Mouse (Mus musculus): Measurements from ENCODE around the gene Nedd4. TPM values are rescaled to one million over a fixed set of nuclear protein-coding genes. Genes with fewer than 3 reads are reported as not detected.

The Nedd4 gene
- polyA plus RNA-seq, 1 experiment = 78.6 TPM

DNA sequence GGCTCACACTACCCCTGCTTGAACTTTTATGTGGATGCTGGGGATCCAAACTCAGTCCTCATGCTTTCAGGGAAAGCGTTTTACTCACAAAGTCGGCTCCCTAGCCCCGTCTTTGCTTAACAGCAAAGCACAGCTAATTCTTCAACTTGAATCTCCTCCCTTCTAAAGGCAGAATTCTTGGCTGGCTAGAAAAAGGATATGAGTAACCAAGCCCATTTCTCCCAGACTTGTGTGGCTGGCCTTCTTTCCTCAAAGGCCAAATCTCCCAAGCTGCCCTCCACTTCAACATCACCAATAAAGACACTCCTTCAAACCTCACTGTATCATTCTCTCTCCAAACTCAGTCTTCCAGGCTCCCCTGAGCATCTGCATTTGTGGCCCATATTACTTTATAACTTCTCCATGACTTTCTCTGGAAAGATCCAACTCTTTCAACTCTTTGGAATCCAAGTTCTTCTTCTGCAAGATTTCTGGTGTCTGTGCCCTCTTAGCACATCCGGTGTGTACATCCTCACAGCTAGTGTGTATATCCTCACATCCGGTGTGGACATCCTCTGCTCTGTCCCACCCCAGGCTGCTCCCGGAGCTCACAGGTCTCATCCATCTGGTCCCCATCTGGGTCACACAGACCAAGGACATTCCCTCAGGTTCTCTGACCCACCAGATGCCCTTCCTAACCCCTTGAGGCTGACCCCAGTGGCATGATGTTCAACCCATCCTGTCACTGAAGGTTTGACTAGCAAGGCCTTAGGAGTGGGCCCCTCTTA is 18.3 kb upstream of the Nedd4 start:
- peaks cover 2% of the 10 kb centered on the region; the same call in 1 of the 2 replicates for H3K4me1 ChIP-seq (ENCODE audit: control insufficient read depth, insufficient read depth, low read length)
- H3K27ac ChIP-seq (ENCODE audit: control insufficient read depth, insufficient read depth, low read depth, low read length, poor library complexity) = peak overlapping the region; percentile 82
- no peak overlapping the region for H3K4me3 ChIP-seq (replicated peaks; ENCODE audit: control insufficient read depth, low read depth, low read length)
- WGBS = 77% methylated on average over 6 of the region's 6 CpGs
- TF ChIP-seq POLR2A (IDR thresholded peaks at IDR 0.05; ENCODE audit: borderline replicate concordance, control insufficient read depth, low read depth, low read length) (no peak), CTCF (IDR thresholded peaks at IDR 0.05; ENCODE audit: control insufficient read depth, insufficient read depth, low read length) (no peak)

GRCm38 (mm10) chr9:72644418-72645110 is 17.6 kb upstream of the Nedd4 start:
- H3K4me1 ChIP-seq (ENCODE audit: control insufficient read depth, insufficient read depth, low read length) = peaks cover 2% of the 10 kb centered on the region; the same call in 1 of the 2 replicates
- TF ChIP-seq CTCF (IDR thresholded peaks at IDR 0.05; ENCODE audit: control insufficient read depth, insufficient read depth, low read length) = no peak
- TF ChIP-seq POLR2A (IDR thresholded peaks at IDR 0.05; ENCODE audit: borderline replicate concordance, control insufficient read depth, low read depth, low read length) = no peak
- no peak overlapping the region for H3K4me3 ChIP-seq (replicated peaks; ENCODE audit: control insufficient read depth, low read depth, low read length)
- H3K27ac ChIP-seq (ENCODE audit: control insufficient read depth, insufficient read depth, low read depth, low read length, poor library complexity) = peak overlapping the region; percentile 82
- WGBS = 39% methylated on average over 6 of the region's 6 CpGs

GRCm38 (mm10) chr9:72649781-72650180 is 12.4 kb upstream of the Nedd4 start:
- Histone ChIP-seq H3K27ac (ENCODE audit: control insufficient read depth, insufficient read depth, low read depth, low read length, poor library complexity) (no peak overlapping the region), H3K4me3 (replicated peaks; ENCODE audit: control insufficient read depth, low read depth, low read length) (no peak overlapping the region), H3K4me1 (ENCODE audit: control insufficient read depth, insufficient read depth, low read length) (no peaks in the 10 kb centered on the region)
- TF ChIP-seq CTCF (IDR thresholded peaks at IDR 0.05; ENCODE audit: control insufficient read depth, insufficient read depth, low read length) (no peak), POLR2A (IDR thresholded peaks at IDR 0.05; ENCODE audit: borderline replicate concordance, control insufficient read depth, low read depth, low read length) (no peak)
- 3% methylated on average over 2 of the region's 2 CpGs for WGBS

GRCm38 (mm10) chr9:72652961-72653360 is 9.2 kb upstream of the Nedd4 start:
- 75% methylated on average over 8 of the region's 8 CpGs for WGBS
- Histone ChIP-seq H3K27ac (ENCODE audit: control insufficient read depth, insufficient read depth, low read depth, low read length, poor library complexity) (no peak overlapping the region), H3K4me3 (replicated peaks; ENCODE audit: control insufficient read depth, low read depth, low read length) (no peak overlapping the region), H3K4me1 (ENCODE audit: control insufficient read depth, insufficient read depth, low read length) (no peaks in the 10 kb centered on the region; the same call in 1 of the 2 replicates)
- TF ChIP-seq POLR2A (IDR thresholded peaks at IDR 0.05; ENCODE audit: borderline replicate concordance, control insufficient read depth, low read depth, low read length) = no peak
- TF ChIP-seq CTCF (IDR thresholded peaks at IDR 0.05; ENCODE audit: control insufficient read depth, insufficient read depth, low read length) = no peak

DNA sequence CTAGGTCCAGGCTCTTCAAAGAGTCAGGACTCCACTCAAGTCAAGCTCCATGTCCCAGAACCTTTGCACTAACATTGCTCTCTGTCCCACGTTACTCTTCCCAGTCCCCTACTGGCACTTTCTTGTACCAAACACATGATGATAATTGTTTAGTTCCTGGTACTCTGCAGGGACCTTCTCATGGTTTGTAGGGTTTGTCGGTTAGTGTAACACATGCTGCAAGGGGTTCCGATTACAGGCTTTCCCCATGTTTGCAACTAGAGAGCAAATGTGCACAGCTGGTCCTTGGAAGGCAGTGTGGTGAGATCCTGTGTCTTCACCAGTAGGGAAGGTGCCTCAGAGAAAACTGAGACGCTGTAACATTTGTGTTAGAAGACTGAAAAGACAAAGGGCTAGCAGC is 8.6 kb upstream of the Nedd4 start:
- Histone ChIP-seq H3K27ac (ENCODE audit: control insufficient read depth, insufficient read depth, low read depth, low read length, poor library complexity) (no peak overlapping the region), H3K4me3 (replicated peaks; ENCODE audit: control insufficient read depth, low read depth, low read length) (no peak overlapping the region), H3K4me1 (ENCODE audit: control insufficient read depth, insufficient read depth, low read length) (no peaks in the 10 kb centered on the region; the same call in 1 of the 2 replicates)
- 74% methylated on average over 4 of the region's 4 CpGs for WGBS
- TF ChIP-seq CTCF (IDR thresholded peaks at IDR 0.05; ENCODE audit: control insufficient read depth, insufficient read depth, low read length) = no peak

DNA sequence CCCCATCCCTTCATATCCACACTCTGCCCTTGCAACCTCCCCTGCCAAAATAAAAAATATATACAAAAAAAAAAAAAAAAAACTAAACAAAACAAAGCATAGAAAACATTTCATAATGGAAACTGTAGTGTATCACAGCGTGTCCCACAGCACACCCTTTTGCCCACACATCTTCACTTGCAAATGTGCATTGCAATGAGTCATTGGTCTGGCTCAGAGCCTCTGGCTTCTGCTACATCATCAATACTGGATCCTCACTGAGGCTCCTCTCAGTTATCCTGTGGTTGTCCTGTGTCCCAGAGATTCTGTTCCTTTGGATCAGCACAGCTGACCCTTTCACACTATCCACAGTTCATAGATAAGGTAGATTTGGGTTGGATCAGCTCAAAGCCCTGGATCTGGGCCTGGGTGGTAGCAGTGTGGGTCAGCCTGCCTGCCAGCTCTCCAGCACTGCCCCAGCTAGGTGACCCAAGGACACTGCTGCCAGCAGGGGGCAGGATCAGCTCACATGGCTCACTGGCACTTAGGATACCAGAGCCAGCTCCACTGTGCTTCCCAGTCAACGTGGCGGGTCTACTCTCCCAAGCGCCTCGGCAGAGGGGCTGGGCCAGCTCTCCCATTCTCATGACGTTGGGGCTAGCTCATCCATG is 7.4 kb upstream of the Nedd4 start:
- Histone ChIP-seq H3K27ac (ENCODE audit: control insufficient read depth, insufficient read depth, low read depth, low read length, poor library complexity) (no peak overlapping the region), H3K4me1 (ENCODE audit: control insufficient read depth, insufficient read depth, low read length) (no peaks in the 10 kb centered on the region; the same call in 1 of the 2 replicates), H3K4me3 (replicated peaks; ENCODE audit: control insufficient read depth, low read depth, low read length) (no peak overlapping the region)
- TF ChIP-seq CTCF (IDR thresholded peaks at IDR 0.05; ENCODE audit: control insufficient read depth, insufficient read depth, low read length) (peak; percentile 92), POLR2A (IDR thresholded peaks at IDR 0.05; ENCODE audit: borderline replicate concordance, control insufficient read depth, low read depth, low read length) (no peak)
- WGBS = 47% methylated on average over 6 of the region's 6 CpGs

- Histone ChIP-seq H3K27ac (ENCODE audit: control insufficient read depth, insufficient read depth, low read depth, low read length, poor library complexity) (no peak overlapping the region), H3K4me3 (replicated peaks; ENCODE audit: control insufficient read depth, low read depth, low read length) (no peak overlapping the region), H3K4me1 (ENCODE audit: control insufficient read depth, insufficient read depth, low read length) (no peaks in the 10 kb centered on the region; the same call in 1 of the 2 replicates)
- 40% methylated on average over 5 of the region's 5 CpGs for WGBS
- TF ChIP-seq POLR2A (IDR thresholded peaks at IDR 0.05; ENCODE audit: borderline replicate concordance, control insufficient read depth, low read depth, low read length) = no peak
- TF ChIP-seq CTCF (IDR thresholded peaks at IDR 0.05; ENCODE audit: control insufficient read depth, insufficient read depth, low read length) = no peak
These were observed 6.5 kb upstream of the Nedd4 start for GRCm38 (mm10) chr9:72655602-72656001.

DNA sequence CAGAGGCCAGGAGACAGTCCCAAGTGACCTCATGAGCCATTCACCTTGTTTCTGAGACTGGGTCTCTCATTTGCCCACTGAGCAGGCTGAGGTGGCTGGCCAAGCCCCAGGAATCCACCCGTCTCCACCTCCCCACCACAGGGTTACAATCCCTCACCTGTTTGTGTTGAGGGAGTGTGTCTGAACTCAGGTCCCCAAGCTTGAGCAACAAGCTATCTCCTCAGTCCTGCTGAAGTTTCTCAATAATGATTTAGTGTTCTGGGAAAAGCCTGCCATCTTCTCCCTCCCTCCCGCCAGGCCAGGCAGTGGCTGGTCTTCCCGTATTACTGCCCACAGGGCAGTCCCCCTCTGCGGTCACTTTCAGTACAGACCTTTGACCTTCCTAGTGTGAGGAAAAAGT is 5.7 kb upstream of the Nedd4 start:
- WGBS = 48% methylated on average over 4 of the region's 4 CpGs
- no peak overlapping the region for H3K27ac ChIP-seq (ENCODE audit: control insufficient read depth, insufficient read depth, low read depth, low read length, poor library complexity)
- peaks cover 1% of the 10 kb centered on the region; the same call in 1 of the 2 replicates for H3K4me1 ChIP-seq (ENCODE audit: control insufficient read depth, insufficient read depth, low read length)
- no peak overlapping the region for H3K4me3 ChIP-seq (replicated peaks; ENCODE audit: control insufficient read depth, low read depth, low read length)
- TF ChIP-seq CTCF (IDR thresholded peaks at IDR 0.05; ENCODE audit: control insufficient read depth, insufficient read depth, low read length) (no peak), POLR2A (IDR thresholded peaks at IDR 0.05; ENCODE audit: borderline replicate concordance, control insufficient read depth, low read depth, low read length) (no peak)

All from bone marrow, adult 2 months (tissue).